Mouse (Mus musculus) olfactory bulb, adult 2 months (tissue): Measurements from ENCODE around the gene Gtf2a1.

Experiments
- CTCF ChIP-seq: fragments of 200-500 bp; IDR thresholded peaks from 2 replicates; pipeline ENCODE4 v1.5.1; 2012; ENCODE audit warnings: low read depth, mild to moderate bottlenecking, low read length, moderate library complexity; ENCODE audit not compliant: insufficient read depth
- POLR2A ChIP-seq: fragments of 200-500 bp; IDR thresholded peaks from 2 replicates; pipeline ENCODE4 v1.6.1; 2012; ENCODE audit warnings: mild to moderate bottlenecking, low read depth, low read length, moderate library complexity; ENCODE audit not compliant: insufficient read depth

DNA sequence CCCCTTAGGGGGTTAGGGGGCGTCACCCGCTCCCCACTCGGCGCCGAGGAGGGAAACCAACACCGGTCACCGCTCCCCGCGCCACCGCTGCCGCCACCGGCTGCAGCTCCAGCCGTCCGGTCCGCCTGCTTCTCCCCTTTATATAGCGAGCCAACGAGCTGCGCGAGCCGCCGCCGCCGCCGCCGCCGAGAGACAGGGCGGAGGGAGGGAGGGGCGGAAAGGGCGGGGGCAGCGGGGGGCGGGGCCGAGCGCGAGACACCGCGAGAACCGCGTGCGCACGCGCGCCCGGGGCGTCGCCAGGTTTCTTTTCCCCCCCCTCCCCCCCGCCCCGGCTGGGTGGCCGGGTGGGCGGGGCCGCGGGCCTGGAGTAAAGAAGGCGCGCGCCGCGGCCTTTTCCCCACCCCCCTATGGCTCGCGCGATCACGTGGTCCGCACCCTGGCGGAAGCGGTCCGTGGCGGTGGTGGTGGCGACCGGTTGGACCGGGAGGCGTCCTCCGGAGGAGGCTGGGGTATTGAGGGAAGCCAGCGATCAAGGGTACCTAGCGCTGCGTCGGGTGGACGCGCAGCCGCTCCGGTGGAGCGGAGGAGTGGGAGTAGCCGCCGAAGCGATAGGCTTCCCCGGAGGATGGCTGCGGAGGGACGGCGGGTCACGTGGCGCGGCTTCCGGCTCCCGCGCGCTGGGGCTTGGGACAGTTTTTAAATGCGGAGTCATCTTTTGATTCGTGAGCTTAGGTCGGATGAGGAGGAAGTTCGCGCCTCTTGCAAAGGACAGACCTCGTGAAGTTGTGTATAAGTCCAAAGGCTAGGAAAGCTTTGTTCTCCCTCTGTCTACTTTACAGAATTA, at the start of gene Gtf2a1:
- TF ChIP-seq CTCF (no peak), POLR2A (peak; percentile 99)
